Mouse (Mus musculus): ENCODE results near the gene Esrrg. TPM values are rescaled to one million over a fixed set of nuclear protein-coding genes. Genes with fewer than 3 reads are reported as not detected.

The Esrrg gene
- polyA plus RNA-seq, 1 experiment from 2014 or later = 20.0 TPM

DNA sequence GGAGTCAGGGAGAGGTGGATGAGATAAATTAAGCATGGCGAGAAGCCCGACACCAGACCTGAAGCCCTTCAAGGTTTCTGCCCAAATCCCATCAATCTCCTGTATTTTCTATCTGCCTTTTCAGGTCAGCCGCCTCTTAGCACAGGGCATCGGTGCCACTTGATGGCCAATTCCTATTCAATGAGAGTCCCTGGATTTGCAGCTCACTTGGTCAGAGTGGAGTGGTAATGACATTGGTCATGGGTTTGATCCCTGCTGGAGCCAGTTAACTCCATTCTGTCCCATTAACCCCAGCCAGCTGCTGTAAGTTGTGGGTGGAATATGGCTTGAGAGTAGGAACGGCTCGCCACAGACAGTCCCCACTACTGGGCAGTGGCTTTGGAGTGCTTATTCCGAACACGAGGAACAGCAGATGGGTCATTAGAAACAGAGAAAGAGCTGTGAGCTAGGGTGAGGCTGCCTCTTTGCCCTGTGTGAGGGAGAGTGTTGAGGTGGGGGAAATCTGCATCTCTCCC lies 101.9 kb downstream of the Esrrg start:
- no peak for ATAC-seq (replicated peaks; ENCODE audit: insufficient number of reproducible peaks, insufficient read depth, low FRiP score, low read depth)
- H3K9me3 ChIP-seq (replicated peaks) = no peaks in the 10 kb centered on the region
- H3K4me2 ChIP-seq = no peak overlapping the region
- no peaks in the 10 kb centered on the region for H3K27me3 ChIP-seq
- no peak overlapping the region for H3K9ac ChIP-seq
- no peak overlapping the region for H3K27ac ChIP-seq
- peaks cover 7% of the 10 kb centered on the region; the same call in 1 of the 2 replicates for H3K4me1 ChIP-seq (replicated peaks)
- H3K36me3 ChIP-seq = no peaks in the 10 kb centered on the region
- WGBS = 89% methylated on average over 8 of the region's 8 CpGs
- H3K4me3 ChIP-seq = no peak overlapping the region

DNA sequence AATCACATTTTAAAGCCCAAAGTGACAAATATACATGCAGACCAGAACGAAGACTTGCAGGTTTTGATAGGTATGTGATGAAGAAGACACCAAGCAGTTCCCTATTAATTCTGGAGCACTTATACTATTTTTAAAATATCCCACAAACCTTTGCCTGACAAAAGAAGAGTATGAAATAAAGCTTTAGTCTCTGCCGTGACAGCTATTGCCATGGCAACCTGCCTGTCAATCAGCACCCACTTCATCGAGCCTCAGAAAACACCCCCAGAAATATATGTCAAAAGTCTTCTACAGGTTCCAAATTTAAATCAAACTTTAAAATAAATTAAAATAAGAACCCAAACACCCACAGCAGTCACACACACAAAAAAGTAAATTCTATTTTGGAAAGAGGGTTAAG lies 112.4 kb downstream of the Esrrg start:
- H3K4me1 ChIP-seq (replicated peaks) = 0 out of 2 replicates have a peak, but pooled peaks cover 2% of the 10 kb centered on the region
- no peak overlapping the region for H3K9ac ChIP-seq
- H3K27ac ChIP-seq = no peak overlapping the region
- H3K4me3 ChIP-seq = no peak overlapping the region
- H3K9me3 ChIP-seq (replicated peaks) = no peaks in the 10 kb centered on the region
- no peaks in the 10 kb centered on the region for H3K36me3 ChIP-seq
- H3K27me3 ChIP-seq = no peaks in the 10 kb centered on the region
- no peak overlapping the region for H3K4me2 ChIP-seq
- WGBS = 68% methylated on average over 3 of the region's 3 CpGs
- no peak for ATAC-seq (replicated peaks; ENCODE audit: insufficient number of reproducible peaks, insufficient read depth, low FRiP score, low read depth)

DNA sequence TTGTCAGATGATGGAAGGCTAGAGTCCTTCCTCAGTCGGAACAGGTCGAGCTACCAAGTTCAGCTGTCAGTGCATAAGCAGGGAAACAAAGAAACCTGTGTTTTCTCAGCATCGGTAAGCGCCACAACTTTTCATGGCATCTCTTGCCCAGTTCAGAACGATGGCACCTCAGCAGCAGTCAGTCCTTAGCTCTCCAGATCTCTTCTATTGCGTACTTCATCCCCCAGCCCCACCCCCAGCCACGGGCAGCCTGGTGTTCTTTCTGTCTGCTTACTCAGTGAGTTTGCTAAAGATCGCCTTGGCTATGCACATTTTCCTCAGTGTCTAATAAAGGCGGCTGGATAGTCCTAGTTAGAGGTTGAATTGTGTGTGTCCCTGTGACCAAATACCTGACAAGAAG lies 113.4 kb downstream of the Esrrg start:
- 0 out of 2 replicates have a peak, but pooled peaks cover 2% of the 10 kb centered on the region for H3K4me1 ChIP-seq (replicated peaks)
- no peaks in the 10 kb centered on the region for H3K27me3 ChIP-seq
- no peak overlapping the region for H3K4me3 ChIP-seq
- no peak for ATAC-seq (replicated peaks; ENCODE audit: insufficient number of reproducible peaks, insufficient read depth, low FRiP score, low read depth)
- no peaks in the 10 kb centered on the region for H3K36me3 ChIP-seq
- no peaks in the 10 kb centered on the region for H3K9me3 ChIP-seq (replicated peaks)
- H3K27ac ChIP-seq = no peak overlapping the region
- 68% methylated on average over 9 of the region's 9 CpGs for WGBS
- H3K9ac ChIP-seq = no peak overlapping the region
- no peak overlapping the region for H3K4me2 ChIP-seq

DNA sequence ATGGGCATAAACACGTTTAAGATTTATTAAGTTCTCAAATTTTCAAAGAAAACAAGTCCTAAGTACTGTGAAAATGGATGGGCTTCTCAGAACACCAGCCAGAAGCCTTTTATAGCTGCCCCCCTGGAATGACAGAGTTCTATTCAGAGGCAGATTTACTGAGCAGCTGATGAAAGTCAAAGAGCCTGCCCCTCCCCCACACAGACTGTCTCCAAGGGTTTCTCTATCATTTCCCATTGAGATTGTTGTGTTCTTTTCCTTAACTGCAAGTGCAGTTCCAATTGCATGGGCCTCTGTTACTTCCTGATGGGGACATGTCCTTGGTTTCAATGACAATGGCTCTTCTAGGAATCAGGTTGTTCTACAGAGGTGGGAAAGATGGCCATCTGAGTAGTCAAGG lies 116.1 kb downstream of the Esrrg start:
- Histone ChIP-seq H3K9ac (no peak overlapping the region), H3K36me3 (no peaks in the 10 kb centered on the region), H3K9me3 (replicated peaks) (no peaks in the 10 kb centered on the region), H3K27ac (no peak overlapping the region), H3K4me1 (replicated peaks) (0 out of 2 replicates have a peak, but pooled peaks cover 2% of the 10 kb centered on the region), H3K4me2 (no peak overlapping the region), H3K4me3 (no peak overlapping the region), H3K27me3 (no peaks in the 10 kb centered on the region)
- 39% methylated on average over 1 of the region's 1 CpGs for WGBS
- no peak for ATAC-seq (replicated peaks; ENCODE audit: insufficient number of reproducible peaks, insufficient read depth, low FRiP score, low read depth)

DNA sequence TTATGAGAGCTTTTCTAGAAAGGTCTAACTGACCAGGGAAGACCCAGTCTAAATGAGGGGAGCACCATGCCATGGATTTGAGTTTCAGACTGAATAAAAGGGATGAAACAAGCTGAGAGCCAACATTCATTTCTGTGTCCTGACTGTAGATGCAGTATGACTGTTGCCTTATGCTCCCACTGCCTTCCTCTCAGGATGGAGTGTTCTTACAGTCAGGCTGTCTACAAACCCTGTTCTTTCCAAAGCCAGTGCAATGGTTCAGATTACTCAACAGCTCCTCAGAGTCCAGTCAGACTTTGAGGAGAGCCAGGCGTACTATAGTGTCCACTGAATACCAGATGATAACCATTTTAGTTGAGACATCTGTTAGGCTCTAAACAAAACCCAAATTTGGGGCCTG lies 116.8 kb downstream of the Esrrg start:
- no peak overlapping the region for H3K9ac ChIP-seq
- no peak overlapping the region for H3K27ac ChIP-seq
- H3K27me3 ChIP-seq = no peaks in the 10 kb centered on the region
- no peak for ATAC-seq (replicated peaks; ENCODE audit: insufficient number of reproducible peaks, insufficient read depth, low FRiP score, low read depth)
- no peaks in the 10 kb centered on the region for H3K36me3 ChIP-seq
- WGBS = 83% methylated on average over 1 of the region's 1 CpGs
- no peak overlapping the region for H3K4me2 ChIP-seq
- no peaks in the 10 kb centered on the region for H3K9me3 ChIP-seq (replicated peaks)
- H3K4me1 ChIP-seq (replicated peaks) = 0 out of 2 replicates have a peak, but pooled peaks cover 2% of the 10 kb centered on the region
- no peak overlapping the region for H3K4me3 ChIP-seq

DNA sequence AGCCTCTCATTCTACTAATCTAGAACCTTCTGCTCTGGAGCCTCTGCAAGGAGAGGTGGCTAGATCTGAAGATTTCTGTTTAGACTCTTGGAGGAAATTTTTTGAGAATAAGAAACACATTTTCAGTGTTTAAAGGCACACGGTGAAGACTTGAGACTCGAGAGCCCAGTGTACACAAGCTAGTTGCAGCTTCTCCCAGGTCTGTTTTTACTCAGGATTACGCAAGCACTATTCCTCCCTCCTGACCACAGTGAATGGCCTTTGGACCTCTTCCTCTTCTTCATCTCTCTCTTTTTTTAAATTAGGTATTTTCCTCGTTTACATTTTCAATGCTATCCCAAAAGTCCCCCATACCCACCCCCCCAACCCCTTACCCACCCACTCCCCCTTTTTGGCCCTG lies 122.6 kb downstream of the Esrrg start:
- H3K9ac ChIP-seq = no peak overlapping the region
- H3K4me3 ChIP-seq = no peak overlapping the region
- ATAC-seq (replicated peaks; ENCODE audit: insufficient number of reproducible peaks, insufficient read depth, low FRiP score, low read depth) = no peak
- no peak overlapping the region for H3K4me2 ChIP-seq
- H3K36me3 ChIP-seq = no peaks in the 10 kb centered on the region
- no peaks in the 10 kb centered on the region for H3K9me3 ChIP-seq (replicated peaks)
- H3K4me1 ChIP-seq (replicated peaks) = peaks cover 7% of the 10 kb centered on the region
- WGBS = 79% methylated on average over 4 of the region's 4 CpGs
- no peak overlapping the region for H3K27ac ChIP-seq
- no peaks in the 10 kb centered on the region for H3K27me3 ChIP-seq

DNA sequence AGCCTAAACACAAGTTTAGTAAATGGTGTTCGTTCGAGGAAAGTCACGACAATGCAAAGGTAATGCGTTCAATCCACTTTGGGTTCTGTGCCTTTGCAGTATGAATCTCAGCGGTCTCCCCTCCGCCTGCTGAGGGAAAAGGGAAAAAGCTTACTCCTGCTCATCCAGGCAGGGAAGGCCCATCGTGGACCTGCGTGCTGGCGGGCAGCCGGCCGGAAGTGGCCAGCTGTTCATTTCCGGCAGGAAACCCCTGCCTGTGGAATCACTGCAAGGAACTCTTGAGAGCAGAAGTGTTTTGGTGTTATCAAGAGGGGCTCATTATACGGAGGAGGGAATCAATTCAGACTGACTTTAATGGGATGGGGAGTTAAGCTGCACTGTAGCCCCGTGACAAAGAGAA lies 127.9 kb downstream of the Esrrg start:
- H3K4me1 ChIP-seq (replicated peaks) = peaks cover 25% of the 10 kb centered on the region
- no peaks in the 10 kb centered on the region for H3K36me3 ChIP-seq
- WGBS = 56% methylated on average over 14 of the region's 14 CpGs
- no peak overlapping the region for H3K4me3 ChIP-seq
- H3K9ac ChIP-seq = no peak overlapping the region
- no peak for ATAC-seq (replicated peaks; ENCODE audit: insufficient number of reproducible peaks, insufficient read depth, low FRiP score, low read depth)
- H3K27ac ChIP-seq = no peak overlapping the region
- no peaks in the 10 kb centered on the region for H3K27me3 ChIP-seq
- H3K9me3 ChIP-seq (replicated peaks) = no peaks in the 10 kb centered on the region
- H3K4me2 ChIP-seq = 0 out of 2 replicates have a peak overlapping the region, but pooled peaks have one; percentile 19

DNA sequence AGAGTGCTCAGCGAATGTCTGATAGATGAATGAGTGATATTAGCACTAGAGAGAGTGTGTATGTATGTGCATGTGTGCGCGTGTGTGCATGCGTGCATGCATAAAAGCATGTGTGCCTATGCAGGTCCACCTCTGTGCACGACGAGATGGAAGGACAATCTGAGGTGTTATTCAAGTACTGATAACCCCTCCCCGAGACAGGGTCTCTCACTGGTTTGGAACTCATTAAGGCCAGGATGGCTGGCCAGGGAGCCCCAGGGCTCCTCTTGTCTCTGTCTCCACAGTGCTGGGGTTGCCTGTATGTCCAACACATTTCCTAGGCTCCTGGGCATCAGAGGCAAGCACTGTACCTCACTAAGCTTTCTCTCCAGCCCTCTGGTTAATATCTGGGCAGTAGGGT lies 128.7 kb downstream of the Esrrg start:
- peaks cover 25% of the 10 kb centered on the region for H3K4me1 ChIP-seq (replicated peaks)
- no peak overlapping the region for H3K4me3 ChIP-seq
- H3K4me2 ChIP-seq = 0 out of 2 replicates have a peak overlapping the region, but pooled peaks have one; percentile 19
- no peak for ATAC-seq (replicated peaks; ENCODE audit: insufficient number of reproducible peaks, insufficient read depth, low FRiP score, low read depth)
- H3K27ac ChIP-seq = no peak overlapping the region
- H3K27me3 ChIP-seq = no peaks in the 10 kb centered on the region
- H3K9me3 ChIP-seq (replicated peaks) = no peaks in the 10 kb centered on the region
- WGBS = 49% methylated on average over 7 of the region's 7 CpGs
- no peak overlapping the region for H3K9ac ChIP-seq
- H3K36me3 ChIP-seq = no peaks in the 10 kb centered on the region

DNA sequence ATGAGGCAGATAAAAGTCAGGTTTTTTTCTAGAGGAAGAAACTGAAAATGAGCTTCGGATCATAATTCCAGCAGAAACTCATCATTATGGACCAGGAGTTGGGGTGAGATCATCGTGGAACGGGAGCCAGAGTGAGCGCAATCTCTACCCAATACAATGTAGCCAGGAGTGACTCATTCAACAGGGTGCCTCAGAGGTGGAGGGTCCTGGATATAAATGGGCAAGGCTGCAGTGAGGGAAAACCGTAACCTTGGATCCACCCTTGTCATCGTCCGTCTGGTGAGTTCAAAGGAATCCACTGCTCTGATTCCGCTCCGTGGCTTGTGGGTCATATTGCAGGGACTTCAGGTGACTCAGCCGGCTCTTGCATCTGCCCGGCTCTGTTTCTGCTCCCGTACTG lies 131.9 kb downstream of the Esrrg start:
- Histone ChIP-seq H3K4me1 (replicated peaks) (peaks cover 24% of the 10 kb centered on the region), H3K4me2 (peak overlapping the region; percentile 21; the same call in 1 of the 2 replicates), H3K27me3 (no peaks in the 10 kb centered on the region), H3K36me3 (no peaks in the 10 kb centered on the region), H3K9ac (no peak overlapping the region; the same call in 1 of the 2 replicates), H3K9me3 (replicated peaks) (no peaks in the 10 kb centered on the region), H3K27ac (no peak overlapping the region), H3K4me3 (no peak overlapping the region)
- WGBS = 40% methylated on average over 12 of the region's 12 CpGs
- ATAC-seq (replicated peaks; ENCODE audit: insufficient number of reproducible peaks, insufficient read depth, low FRiP score, low read depth) = no peak

DNA sequence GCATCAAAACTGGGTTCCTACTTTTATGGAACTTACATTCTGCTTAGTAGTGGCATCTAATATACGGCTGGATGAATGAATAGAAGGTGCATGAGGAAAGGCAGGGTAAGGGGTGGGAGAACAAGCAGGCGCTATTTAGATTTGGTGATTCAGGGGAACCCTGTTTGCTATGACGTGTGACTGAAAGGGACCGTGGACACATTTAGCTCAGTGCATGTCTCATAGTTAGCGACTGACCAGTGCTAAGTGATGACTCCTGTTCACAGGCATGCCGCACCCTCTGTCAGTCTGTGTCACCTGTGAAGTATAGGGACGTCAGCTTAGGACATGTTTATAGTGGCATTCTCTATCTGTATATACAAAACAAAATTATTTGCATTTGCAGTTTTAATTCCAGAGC lies 132.7 kb downstream of the Esrrg start:
- no peak for ATAC-seq (replicated peaks; ENCODE audit: insufficient number of reproducible peaks, insufficient read depth, low FRiP score, low read depth)
- H3K4me2 ChIP-seq = no peak overlapping the region

DNA sequence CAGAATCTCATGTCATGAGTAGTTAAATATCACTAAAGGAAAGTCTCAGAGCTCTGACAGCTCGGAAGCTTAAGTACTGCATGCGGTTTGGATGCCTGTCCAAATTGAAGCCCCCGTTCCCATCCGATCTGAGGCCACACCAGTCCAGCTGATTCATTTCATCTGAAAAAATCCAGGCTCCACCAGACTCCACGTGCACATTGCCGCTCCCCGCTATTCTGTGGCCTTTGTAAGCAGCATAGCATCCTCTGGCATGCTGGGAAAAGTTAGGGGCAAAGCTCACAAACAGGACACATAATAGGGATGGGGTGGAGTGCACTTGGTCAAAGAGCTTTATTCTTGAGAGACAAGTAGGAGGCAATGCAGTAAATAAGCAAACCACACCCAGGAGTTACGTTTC lies 133.5 kb downstream of the Esrrg start:
- H3K4me2 ChIP-seq = no peak overlapping the region
- no peak overlapping the region for H3K27ac ChIP-seq
- no peak for ATAC-seq (replicated peaks; ENCODE audit: insufficient number of reproducible peaks, insufficient read depth, low FRiP score, low read depth)
- no peaks in the 10 kb centered on the region for H3K27me3 ChIP-seq
- H3K9me3 ChIP-seq (replicated peaks) = no peaks in the 10 kb centered on the region
- H3K4me1 ChIP-seq (replicated peaks) = peaks cover 11% of the 10 kb centered on the region
- no peak overlapping the region for H3K4me3 ChIP-seq
- H3K36me3 ChIP-seq = no peaks in the 10 kb centered on the region
- WGBS = 78% methylated on average over 8 of the region's 8 CpGs
- no peak overlapping the region for H3K9ac ChIP-seq

More for the DNA sequence above, 132.7 kb downstream of the Esrrg start:
- H3K4me3 ChIP-seq = no peak overlapping the region
- H3K27ac ChIP-seq = no peak overlapping the region
- H3K27me3 ChIP-seq = no peaks in the 10 kb centered on the region
- H3K36me3 ChIP-seq = no peaks in the 10 kb centered on the region
- WGBS = 56% methylated on average over 7 of the region's 7 CpGs
- H3K9ac ChIP-seq = no peak overlapping the region
- peaks cover 18% of the 10 kb centered on the region for H3K4me1 ChIP-seq (replicated peaks)
- no peaks in the 10 kb centered on the region for H3K9me3 ChIP-seq (replicated peaks)

DNA sequence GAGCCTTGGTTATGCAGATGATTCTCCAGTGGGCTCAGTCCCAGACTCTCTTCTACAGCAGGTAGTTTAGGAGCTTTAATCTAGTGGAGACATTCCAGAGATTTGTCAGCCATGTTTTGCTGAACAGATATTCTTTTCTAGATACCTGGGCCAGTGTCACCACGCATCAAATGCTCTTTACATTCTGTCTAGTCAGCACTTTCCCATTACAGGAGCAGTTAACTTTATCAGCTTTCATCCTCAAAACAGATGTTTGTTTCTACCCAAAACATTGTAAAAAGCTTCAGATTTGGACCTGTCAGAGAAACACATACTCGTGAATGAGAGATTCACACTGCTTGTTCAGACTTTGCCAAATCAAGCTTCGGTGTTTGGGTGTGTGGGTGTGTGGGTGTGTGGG lies 140.7 kb downstream of the Esrrg start:
- Histone ChIP-seq H3K9me3 (replicated peaks) (no peaks in the 10 kb centered on the region), H3K4me1 (replicated peaks) (peaks cover 4% of the 10 kb centered on the region), H3K9ac (no peak overlapping the region), H3K27ac (no peak overlapping the region), H3K4me3 (no peak overlapping the region), H3K27me3 (no peaks in the 10 kb centered on the region), H3K36me3 (no peaks in the 10 kb centered on the region), H3K4me2 (no peak overlapping the region)
- WGBS = 66% methylated on average over 3 of the region's 3 CpGs
- ATAC-seq (replicated peaks; ENCODE audit: insufficient number of reproducible peaks, insufficient read depth, low FRiP score, low read depth) = no peak

Measured in heart, embryonic 15.5 days (tissue).